Mouse (Mus musculus): ENCODE data around the gene Nfkbib.

Nfkbib gene

DNA sequence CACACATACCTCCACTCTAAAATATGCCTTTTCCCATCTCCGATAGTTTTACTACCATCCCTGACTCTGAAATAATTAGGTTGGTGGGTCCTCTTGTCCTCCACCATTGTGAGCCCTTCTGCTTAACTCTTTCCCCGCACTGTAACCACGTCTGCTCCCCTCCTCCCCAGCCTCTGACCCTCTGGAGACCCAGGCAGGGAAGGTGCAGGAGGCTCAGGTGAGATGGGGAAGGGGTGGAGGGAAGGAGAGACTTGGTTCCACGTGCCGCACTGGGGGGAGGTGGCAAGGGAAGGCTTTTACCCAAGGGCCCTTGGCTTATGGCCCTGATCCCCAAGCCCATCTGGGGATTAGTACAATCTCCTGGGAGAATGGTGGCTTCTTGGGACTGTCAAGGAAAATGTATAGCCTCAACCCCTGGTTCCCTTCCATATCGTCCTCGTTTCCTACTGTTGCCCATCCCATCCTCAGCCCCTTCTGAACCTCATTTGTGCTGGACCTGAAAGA lies at the start of gene Nfkbib:
TSS of gene Nfkbib (minus strand) at position 51 of the 504 bp plus-strand sequence.
- no peak for DNase-seq (ENCODE audit: low spot score)

DNA sequence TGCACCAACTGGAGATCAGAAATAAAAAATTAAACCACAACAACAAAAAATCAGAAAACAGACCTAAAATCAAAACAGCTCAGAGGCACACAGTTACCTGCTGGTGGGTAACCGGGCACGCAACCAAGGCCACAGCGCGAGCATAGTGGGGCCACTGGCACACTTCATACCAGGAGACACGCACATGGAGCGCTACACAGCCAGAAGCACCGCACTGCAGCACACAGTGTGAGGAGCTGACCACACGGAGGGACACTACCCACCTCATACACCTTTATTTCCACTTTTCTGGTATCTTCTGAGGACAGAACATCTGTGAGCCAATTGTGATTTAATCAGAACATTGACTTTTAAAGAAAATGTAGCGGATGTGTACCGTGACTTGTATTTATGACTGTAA lies 49.6 kb upstream of the Nfkbib start:
- DNase-seq (ENCODE audit: low spot score): peak; percentile 9

DNA sequence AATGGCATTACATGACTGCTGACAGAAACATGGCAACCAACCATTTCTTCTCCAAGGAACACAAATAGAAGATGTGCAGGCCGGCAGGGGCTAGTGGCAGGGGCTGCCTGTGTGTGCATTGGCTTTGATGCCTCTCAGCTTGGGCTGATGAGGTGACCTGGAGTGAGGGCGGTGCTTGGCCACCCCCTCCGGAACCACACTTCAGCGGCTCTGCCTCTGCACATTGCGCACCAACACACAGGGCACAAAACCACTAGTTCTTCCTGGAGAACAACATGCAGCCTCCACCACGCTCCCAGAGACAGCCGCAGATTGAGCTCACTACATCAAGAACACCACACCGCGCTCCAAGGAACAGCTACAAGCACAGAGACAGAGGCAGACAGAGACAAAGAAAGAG lies 48.9 kb upstream of the Nfkbib start:
- peak; percentile 8 for DNase-seq (ENCODE audit: low spot score)

DNA sequence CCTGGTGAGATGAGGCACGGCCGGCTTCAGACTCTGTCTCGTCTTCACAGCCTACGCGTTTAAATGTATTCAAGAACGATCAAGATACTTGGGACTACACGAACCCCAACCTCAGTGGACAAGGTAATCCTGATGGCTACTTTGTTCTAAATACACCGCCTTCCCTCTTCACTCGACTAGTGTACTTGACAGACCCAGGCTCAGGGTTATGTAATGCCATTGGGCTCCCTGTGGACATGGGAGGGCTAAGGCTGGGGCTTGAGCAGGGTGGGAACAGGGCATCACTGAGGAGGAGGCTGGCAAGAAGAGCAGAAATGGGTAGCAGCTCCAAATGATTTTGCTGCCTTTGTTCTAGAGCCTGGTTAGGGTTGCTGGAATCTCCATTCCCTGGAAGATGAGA lies 47.9 kb upstream of the Nfkbib start:
- no peak for DNase-seq (ENCODE audit: low spot score)

DNA sequence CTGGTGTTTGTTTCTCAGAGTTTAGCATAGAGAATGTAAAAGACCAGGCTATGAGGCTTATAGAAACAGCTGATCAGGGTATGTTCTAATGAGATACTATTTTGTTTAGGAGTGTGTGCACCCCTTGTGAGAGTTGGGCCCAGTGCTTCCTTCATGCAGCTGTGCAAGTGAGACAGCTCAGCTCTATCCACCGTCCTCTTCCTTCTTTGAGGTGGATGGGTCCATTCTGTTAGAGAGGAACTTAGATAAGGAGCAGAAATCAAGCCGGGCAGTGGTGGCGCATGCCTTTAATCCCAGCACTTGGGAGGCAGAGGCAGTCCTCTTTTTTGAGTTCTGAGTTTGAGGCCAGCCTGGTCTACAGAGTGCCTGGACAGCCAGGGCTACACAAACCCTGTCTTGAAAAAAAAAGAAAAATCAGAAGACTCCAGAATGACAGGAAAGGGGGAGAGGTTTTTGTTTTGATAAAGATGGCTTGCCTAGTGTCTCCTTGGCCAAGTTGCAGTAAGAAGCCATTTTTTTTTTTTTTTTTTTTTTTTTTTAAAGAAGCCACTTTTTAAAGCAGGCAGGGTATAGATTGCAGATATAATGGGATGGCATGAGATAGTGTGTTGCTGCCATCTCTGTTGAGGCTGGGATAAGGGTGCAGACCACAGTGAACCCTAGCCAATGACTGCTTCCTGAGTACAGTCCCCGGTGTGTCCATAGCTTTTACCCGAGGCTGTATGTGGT lies 47.2 kb upstream of the Nfkbib start:
- no peak for DNase-seq (ENCODE audit: low spot score)

DNA sequence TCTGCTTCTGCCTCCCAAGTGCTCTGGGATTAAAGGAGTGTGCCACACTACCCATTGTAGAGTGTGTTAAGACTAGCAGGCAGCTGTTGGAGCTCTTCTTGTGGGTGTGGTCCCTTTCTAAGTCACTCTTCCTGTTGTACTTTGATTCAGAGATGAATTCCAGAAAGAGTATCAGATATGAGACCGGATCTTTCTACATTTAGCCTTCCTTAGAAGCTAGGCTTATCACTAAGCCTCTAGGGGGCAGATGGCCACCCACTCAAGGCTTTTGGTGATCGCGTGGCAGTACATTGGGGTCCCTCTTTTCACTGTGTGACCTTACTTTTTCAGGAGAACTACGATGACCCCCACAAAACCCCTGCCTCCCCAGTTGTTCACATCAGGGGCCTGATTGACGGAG lies 45.6 kb upstream of the Nfkbib start:
- DNase-seq (ENCODE audit: low spot score): no peak

DNA sequence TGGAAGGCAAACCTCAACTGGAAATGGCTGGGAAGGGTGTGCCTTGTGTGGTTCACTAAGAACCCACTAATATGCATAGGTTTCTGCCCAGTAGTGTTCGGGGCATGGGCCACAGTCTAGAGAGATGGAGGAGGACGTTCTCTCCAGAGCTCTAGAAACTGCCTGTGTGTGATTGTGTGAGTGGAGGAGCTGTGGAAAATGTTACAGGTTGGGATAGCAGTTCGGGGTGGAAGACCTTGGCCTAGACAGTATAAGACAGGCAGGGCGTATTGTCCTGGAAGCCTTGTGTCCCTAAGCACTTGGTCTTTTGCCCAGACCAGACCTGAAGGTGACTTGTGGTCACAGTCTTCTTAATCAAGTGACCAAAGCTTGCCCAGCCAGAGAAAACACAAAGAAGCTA lies 45.1 kb upstream of the Nfkbib start:
- DNase-seq (ENCODE audit: low spot score): no peak

DNA sequence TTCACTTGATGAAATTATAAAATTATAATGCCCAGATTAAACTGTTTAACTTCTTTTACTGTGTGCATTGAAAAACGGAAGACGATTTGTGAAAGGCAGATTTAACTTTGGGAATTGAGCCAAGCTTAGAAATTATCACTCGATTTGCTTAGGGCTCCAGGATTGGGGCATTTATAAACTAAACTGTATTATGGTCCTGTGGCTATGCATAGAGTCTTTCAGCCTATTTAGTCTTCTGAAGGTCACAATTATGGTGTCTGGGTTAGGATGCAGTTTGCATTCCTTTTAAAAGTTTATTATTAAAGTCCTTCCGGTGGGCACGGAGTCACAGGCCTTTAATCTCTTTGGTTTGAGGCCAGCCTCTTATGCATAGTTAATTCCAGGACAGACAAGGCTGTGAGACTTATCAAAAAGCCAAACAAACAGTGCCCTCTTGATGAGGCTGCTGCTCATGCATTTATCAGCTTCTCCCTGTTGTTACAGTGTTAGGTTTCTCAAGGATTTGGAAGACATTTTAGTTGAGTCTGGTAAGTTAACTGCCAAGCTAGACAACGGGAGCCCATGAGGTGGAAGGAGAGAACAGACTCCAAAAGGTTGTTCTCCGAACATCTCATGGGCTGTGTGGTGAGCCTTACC lies 44.4 kb upstream of the Nfkbib start:
- DNase-seq (ENCODE audit: low spot score): no peak

DNA sequence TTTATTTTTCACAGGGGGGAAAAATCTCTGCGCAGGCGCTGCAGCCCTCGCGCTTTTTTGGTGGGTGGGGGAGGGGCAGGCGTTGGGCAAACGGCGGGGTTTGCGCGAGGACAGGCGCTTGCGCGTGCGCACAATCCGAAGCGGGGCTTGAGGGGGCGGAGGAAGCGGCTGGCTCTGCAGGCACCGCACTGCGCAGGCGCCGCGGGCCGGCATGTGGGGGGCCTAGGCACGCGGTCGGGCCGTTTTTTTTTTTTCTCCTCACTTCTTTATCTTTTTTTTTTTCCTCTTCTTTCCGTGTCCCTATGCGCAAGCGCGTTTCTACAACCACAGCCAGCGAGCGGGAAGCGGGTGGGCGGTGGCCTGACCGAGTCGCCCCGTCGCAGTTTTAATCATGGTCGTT lies 43.9 kb upstream of the Nfkbib start:
- DNase-seq (ENCODE audit: low spot score): peak; percentile 95

DNA sequence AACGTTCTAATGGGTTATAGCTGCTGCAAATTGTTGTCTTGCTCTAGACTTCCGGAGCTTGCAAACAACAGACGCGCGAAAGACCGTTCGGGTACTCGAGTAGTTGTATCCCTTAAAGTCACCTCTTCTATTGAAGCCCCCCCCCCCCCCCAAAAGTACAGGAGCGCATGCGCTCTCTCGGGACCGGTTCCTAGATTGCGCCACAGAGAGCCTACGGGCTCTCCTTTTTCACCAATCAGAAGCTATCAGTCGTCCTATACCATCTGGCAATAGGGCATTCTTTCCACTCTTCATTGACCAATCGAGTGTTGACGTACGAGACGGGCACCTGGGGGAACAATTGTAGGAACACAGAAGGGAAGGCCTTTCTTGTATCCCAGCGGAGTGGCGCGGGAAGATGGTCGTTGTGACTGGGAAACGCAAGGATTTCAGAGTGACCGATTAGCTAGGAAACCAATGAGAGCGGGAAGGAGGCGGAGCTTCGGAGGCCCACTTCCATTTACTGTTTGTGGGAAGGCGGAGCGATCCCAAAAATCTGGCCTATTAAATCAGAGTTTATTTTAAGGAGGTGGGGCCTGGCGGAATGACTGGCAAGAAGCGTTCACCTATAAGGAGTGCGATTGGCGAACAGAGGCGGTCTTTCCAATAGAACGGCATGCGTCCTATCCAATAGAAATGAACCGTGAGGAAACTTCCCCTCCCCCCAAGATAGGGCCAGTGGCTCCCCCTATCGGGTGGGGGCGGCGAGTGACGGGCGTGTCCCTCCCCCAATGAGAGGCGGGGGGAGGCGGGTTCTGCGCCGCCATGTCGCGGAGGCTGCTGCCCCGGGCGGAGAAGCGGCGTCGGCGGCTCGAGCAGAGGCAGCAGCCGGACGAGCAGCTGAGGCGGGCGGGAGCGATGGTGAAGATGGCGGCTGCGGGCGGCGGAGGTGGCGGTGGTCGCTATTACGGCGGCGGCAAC lies 43.1 kb upstream of the Nfkbib start:
- DNase-seq (ENCODE audit: low spot score): peak; percentile 99

DNA sequence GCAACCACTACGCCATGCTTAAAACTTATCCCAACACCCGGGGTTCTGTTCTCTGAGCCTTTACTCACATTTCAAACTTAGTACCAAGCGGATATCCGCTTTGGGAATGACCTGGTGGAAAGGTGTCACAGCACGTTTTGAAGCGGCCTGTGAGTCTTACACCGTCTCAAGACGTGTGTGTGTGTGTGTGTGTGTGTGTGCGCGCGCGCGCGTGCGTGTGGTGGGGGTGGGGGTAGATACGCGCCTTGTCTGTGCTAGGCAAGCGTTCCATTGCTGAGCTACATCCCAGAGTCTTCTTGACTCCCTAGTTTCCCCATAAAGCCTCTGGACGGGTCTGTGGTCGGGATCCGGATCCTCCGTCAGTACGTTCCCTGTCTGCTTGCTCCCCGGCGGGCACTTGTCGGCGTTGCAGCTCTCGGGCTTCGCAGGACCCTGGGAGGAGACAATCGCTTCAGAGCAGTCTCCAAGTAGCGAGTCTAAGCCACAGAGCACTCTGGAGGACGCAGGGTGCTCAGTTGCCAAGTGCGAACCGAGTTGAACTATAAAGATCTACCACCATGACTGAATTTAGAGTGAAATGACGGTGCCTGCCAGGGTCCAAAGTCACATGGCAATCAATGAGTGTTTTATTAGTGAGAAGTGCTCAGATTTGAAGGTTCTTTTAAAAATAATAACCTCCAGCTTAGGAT lies 42.2 kb upstream of the Nfkbib start:
- peak; percentile 74 for DNase-seq (ENCODE audit: low spot score)

DNA sequence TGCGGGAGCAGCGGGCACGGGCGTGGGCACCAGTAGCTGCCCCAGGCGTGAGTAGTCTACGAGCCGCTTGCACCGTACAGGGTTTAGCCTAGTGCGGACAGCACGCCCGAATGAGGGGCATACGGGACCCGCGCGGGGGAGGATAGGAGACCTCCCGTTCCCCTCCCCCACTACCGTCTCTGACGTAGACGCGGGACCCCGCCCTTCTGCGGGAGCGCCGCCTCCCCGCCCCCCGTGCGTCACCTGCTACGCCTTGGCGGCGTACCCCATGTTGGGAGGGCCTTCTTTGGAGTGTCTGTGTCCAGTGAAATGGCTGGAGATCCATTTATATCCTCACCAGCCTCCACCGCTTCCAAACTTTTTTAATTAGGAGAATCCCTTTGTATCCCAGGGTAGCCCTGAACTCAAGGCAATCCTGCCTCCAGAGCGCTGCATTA lies 41.7 kb upstream of the Nfkbib start:
- DNase-seq (ENCODE audit: low spot score): peak; percentile 94

DNA sequence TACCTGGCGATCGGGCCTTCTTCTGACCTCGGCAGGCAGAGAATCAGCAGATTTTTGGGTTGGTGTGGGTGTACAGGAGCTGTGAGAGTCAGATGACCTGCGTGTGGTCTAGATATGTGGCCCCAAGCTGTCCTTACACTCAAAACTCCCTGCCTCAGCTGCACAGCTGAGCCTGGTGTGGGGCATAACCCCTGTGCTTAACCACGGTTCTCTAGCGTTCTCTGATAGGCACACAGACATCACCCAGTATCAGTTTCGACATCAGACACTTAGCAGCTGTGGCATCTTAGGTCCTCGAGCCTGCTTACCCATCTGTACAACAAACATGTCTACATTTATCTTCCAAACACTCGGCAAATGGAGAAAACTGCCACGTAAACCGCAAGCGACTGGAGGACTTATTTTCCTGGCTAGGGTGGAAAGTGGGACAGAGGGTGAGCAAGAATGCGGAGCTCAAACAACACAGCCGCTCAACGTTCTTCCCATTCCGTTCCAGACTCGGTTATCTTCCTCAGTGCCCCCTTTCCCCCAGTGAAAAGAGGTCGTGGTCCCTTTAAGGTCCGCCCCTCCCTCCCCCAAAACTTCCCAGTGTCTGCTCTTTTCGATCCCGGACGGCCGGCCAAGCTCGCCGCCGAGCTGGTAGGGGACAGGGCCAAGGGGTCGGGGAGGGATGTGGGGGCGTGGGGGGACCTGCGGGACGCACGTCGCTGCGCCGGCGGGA lies 41.1 kb upstream of the Nfkbib start, which contains the start of gene Hnrnpl:
TSS of gene Hnrnpl (plus strand) at position 321 of the 721 bp plus-strand sequence.
- DNase-seq (ENCODE audit: low spot score): peak; percentile 48

DNA sequence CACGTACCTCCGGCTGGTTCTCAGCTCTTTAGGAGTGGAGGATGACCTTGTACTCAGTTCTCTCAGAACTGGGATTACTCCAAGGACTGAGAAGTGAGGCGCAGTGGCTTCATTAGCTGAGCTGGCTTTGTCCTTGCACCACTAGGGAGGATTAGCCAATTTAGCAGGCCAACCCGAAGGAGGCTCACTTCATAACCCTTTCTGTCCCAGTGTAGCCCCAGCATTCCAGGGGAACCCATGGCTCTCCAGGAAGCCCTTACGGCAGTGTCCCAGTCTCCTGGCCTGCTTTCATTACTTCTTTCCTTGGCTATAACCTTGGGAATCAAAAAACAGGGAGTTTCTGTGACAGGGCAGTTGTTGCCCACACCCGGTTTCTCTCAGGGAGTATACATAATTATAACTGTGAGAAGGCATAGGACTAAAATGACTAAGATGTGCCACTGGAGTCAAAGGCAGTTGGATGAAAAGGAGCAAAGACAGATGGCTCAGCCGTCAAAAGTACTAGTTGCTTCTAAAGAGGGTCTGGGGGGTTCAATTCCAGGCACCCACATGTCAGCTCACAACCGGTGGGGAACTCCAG lies 40.4 kb upstream of the Nfkbib start:
- no peak for DNase-seq (ENCODE audit: low spot score)

DNA sequence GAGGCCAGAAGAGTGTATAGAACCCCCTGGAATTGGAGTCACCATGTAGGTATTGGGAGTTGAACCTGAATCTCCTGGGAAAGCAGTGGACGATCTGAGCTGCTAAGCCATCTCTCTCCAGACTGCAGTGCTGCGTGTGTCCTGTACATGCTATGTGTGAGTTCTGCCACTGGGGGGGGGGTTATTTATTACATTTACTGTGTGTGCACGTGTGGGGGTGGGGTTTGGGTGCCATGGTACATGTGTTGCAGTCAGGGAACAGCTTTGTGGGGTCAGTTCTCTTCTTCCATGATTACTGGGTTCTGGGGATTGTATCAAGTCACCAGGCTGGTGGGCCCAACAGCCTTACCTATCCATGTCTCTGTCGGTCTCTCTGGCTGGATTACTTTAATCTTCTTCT lies 39.6 kb upstream of the Nfkbib start:
- DNase-seq (ENCODE audit: low spot score): no peak

DNA sequence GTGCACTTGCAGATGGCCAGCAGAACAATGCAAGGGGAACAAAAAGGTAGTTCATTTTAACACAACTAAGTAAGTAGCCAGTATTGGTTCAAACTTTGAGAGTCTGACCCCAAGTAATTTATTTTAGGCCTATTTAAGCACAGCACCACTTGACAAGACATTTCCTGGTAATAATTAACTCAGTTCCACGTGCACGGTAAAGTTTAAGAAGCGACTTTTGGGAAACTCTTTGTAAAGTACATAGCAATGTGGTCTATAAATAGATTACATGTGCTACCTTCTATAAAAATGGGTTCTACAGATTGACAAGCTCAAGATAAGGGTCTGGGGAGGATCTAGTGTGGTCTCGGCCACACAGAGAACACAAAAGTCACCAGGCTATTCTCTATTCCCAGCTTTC lies 36.4 kb upstream of the Nfkbib start:
- DNase-seq (ENCODE audit: low spot score): no peak

DNA sequence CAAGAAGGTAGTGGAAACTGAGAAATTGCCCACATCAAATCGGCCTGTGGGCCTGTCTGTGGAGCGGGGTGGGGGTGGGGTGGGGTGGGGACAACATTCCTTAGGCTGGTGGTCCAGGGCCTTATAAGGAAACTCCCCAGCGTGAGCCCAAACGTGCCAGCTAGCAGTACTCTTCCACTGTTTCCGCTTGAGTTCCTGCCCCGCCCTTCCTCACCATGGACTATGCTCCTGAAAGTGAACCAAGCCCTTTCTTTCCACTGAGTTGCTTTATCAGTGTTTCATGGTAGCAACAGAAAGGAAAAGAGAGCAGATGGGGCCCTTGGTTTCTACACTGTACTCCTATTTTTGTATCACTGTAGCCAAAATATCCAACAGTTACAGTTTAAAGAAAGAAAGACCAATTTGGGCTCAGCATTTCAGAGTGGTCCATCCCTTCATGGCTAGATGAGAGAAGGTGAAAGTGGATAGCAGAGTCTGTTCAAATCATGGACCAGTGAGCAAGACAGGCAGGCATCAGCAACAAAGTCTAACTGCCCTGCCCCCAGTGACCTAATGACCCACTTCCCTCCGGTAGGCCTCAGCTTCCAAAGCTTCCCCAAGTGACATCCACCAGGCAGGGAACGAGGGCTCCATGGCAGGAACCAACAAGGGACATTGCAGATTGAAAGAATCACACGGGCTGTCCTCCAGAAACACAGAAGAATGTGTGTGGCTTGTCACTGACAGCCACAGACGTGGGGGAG lies 35.7 kb upstream of the Nfkbib start:
- peak; percentile 84 for DNase-seq (ENCODE audit: low spot score)

DNA sequence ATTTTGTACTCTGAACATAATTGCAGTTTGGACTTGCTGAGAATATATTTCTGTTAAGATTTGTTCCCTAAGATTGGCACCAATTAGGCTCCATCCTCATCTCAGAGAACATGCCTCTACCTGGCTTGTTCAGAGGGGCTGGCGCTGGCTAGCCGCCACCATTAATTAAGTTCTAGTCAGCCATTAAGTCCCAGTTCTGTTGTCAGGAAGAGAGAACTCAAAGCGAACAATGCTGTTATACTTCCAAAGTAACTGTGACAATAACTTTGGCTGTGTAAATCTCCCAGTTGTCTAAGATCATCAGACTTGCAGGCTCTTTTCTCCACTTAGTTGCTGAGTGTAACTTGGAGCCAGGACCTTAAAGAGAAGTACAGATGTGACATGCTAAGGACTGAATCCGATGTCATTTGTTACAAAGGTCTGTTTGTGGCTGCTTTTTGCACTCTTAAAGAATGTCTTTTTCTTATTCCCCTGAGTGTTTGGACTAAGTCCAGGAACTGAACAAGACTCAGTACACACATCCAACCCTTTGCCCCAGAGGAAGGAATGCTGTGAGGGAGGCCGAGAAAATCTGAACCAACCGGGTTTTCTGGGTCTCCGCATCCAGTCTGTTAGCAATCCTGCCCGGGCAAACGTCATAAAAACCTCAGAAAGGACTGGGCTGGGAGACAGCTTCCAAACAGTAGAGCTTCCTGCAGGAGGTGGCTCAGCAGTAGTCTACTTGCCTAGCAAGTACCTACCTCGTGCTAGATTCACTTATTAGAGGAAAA lies 34.8 kb upstream of the Nfkbib start:
- peak; percentile 54 for DNase-seq (ENCODE audit: low spot score)

DNA sequence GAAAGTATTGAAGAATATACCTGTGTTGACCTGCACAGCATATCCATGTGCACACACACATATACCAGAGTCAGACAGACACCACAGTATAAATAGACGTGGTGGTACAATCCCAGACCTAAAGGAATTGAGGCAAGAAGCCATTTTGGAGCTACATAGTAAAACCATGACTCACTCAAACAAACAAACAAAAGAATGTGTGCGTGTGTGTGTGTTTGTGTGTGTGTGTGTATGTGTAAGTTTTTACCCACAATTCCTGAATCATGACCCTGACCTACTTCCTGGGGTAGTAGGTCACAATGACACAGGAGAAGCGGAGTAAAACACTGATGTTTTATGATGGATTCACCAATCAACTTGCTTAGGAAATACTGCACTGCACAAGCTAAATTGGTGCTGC lies 34.1 kb upstream of the Nfkbib start:
- DNase-seq (ENCODE audit: low spot score): no peak
